Mouse (Mus musculus) limb, embryonic 14.5 days (tissue): ENCODE results near the gene Fam129b. TPM values are rescaled to one million over a fixed set of nuclear protein-coding genes. Genes with fewer than 3 reads are reported as not detected.

Experiments used
- ATAC-seq: fragments of 200-750 bp; cut with Nextera tagmentation; 2 replicates; pipeline ENCODE4 v1.8.0; 2017; ENCODE audit warnings: low read depth, moderate number of reproducible peaks, moderate TSS enrichment; ENCODE audit not compliant: low FRiP score
- DNase-seq: peaks from one replicate; pipeline ENCODE4 v3.0.0-alpha.2; 2015; ENCODE audit warnings: low spot score
- H3K27ac ChIP-seq: fragments of 300-500 bp; sonication (generic); replicated peaks from 2 replicates; pipeline ENCODE4 v1.5.1; 2014; ENCODE audit warnings: low read depth, mild to moderate bottlenecking, low read length, moderate library complexity, mixed read lengths
- H3K27me3 ChIP-seq: fragments of 300-500 bp; sonication (generic); 2 replicates; pipeline ENCODE4 v1.6.1; 2014; ENCODE audit warnings: low read length, mixed read lengths; ENCODE audit not compliant: control insufficient read depth, insufficient read depth
- H3K36me3 ChIP-seq: fragments of 300-500 bp; sonication (generic); 2 replicates; pipeline ENCODE4 v1.6.1; 2014; ENCODE audit warnings: mild to moderate bottlenecking, low read length, moderate library complexity, mixed read lengths; ENCODE audit not compliant: control insufficient read depth, insufficient read depth
- H3K4me1 ChIP-seq: fragments of 300-500 bp; sonication (generic); 2 replicates; pipeline ENCODE4 v1.6.1; 2014; ENCODE audit warnings: antibody characterized with exemption, low read length, mixed read lengths; ENCODE audit not compliant: control insufficient read depth, insufficient read depth
- H3K4me2 ChIP-seq: fragments of 300-500 bp; sonication (generic); replicated peaks from 2 replicates; pipeline ENCODE4 v1.6.1; 2014; ENCODE audit warnings: low read depth, mild to moderate bottlenecking, low read length, moderate library complexity; ENCODE audit not compliant: severe bottlenecking
- H3K4me3 ChIP-seq: fragments of 300-500 bp; sonication (generic); replicated peaks from 2 replicates; pipeline ENCODE4 v1.5.1; 2014; ENCODE audit warnings: low read length
- H3K9ac ChIP-seq: fragments of 300-500 bp; sonication (generic); 2 replicates; pipeline ENCODE4 v1.6.1; 2014; ENCODE audit warnings: mild to moderate bottlenecking, low read depth, low read length, moderate library complexity; ENCODE audit not compliant: severe bottlenecking
- H3K9me3 ChIP-seq: fragments of 300-500 bp; sonication (generic); 2 replicates; pipeline ENCODE4 v1.6.1; 2016; ENCODE audit warnings: low read length; ENCODE audit not compliant: control insufficient read depth
- POLR2A ChIP-seq: fragments of 200-500 bp; IDR thresholded peaks from 2 replicates; pipeline ENCODE4 v1.8.0; 2012; ENCODE audit warnings: inconsistent platforms, mild to moderate bottlenecking, moderate library complexity, borderline replicate concordance; ENCODE audit not compliant: insufficient read depth, insufficient read length; ENCODE audit errors: extremely low read depth
- WGBS: fragments of 180-500 bp; shearing (Covaris S2); extraction: QIAGEN DNeasy Blood & Tissue Kit; methylation state at CpG from one replicate; pipeline ENCODE4 v1.1.7; 2014; 5-methylcytosine and 5-hydroxymethylcytosine counted together
- polyA plus RNA-seq, 2 experiments: library from polyadenylated mRNA; depleted of rRNA in 1 of 2; stranded (reverse) in 1 of 2; unstranded in 1 of 2; fragments of >200 nt; fragmentation: Nextera tagmentation in 1 of 2; extraction: Ambion mirVana in 1 of 2; gene quantifications; 2 replicates each; pipeline versions ENCODE4 v1.2.1 to v1.2.3; 2012 to 2014

Fam129b gene
- polyA plus RNA-seq, 2 experiments = 46.2 to 73.5 TPM

GRCm38 (mm10) chr2:32928947-32929829 lies 53.3 kb downstream of the Fam129b start:
- DNase-seq (no peak), ATAC-seq (no peak)
- 89% methylated on average over 19 of the region's 19 CpGs for WGBS
- no peak overlapping the region for H3K4me2 ChIP-seq
- TF ChIP-seq POLR2A = no peak
- peaks cover 47% of the 10 kb centered on the region for H3K36me3 ChIP-seq
- H3K27ac ChIP-seq = no peak overlapping the region
- no peak overlapping the region for H3K9ac ChIP-seq
- no peaks in the 10 kb centered on the region for H3K4me1 ChIP-seq
- no peaks in the 10 kb centered on the region for H3K9me3 ChIP-seq
- H3K27me3 ChIP-seq = no peaks in the 10 kb centered on the region
- no peak overlapping the region for H3K4me3 ChIP-seq

- H3K4me2 ChIP-seq = no peak overlapping the region
- ATAC-seq (no peak), DNase-seq (no peak)
- H3K4me3 ChIP-seq = no peak overlapping the region
- peaks cover 52% of the 10 kb centered on the region for H3K36me3 ChIP-seq
- no peaks in the 10 kb centered on the region for H3K27me3 ChIP-seq
- no peak overlapping the region for H3K9ac ChIP-seq
- no peaks in the 10 kb centered on the region for H3K4me1 ChIP-seq
- H3K9me3 ChIP-seq = no peaks in the 10 kb centered on the region
- WGBS = 80% methylated on average over 7 of the region's 7 CpGs
- no peak overlapping the region for H3K27ac ChIP-seq
- TF ChIP-seq POLR2A = no peak
These were observed 55.8 kb downstream of the Fam129b start for GRCm38 (mm10) chr2:32931730-32932129.

GRCm38 (mm10) chr2:32938741-32939140 lies 62.8 kb downstream of the Fam129b start:
- Histone ChIP-seq H3K27me3 (no peaks in the 10 kb centered on the region), H3K9me3 (no peaks in the 10 kb centered on the region), H3K4me2 (no peak overlapping the region), H3K9ac (no peak overlapping the region), H3K4me3 (no peak overlapping the region), H3K36me3 (peaks cover 66% of the 10 kb centered on the region), H3K4me1 (no peaks in the 10 kb centered on the region), H3K27ac (no peak overlapping the region)
- no peak for TF ChIP-seq POLR2A
- DNase-seq = no peak
- no peak for ATAC-seq
- WGBS = 84% methylated on average over 5 of the region's 5 CpGs

- Histone ChIP-seq H3K4me1 (no peaks in the 10 kb centered on the region), H3K9me3 (no peaks in the 10 kb centered on the region), H3K4me2 (no peak overlapping the region), H3K27ac (no peak overlapping the region), H3K36me3 (peaks cover 69% of the 10 kb centered on the region), H3K4me3 (no peak overlapping the region), H3K27me3 (no peaks in the 10 kb centered on the region), H3K9ac (no peak overlapping the region)
- 68% methylated on average over 5 of the region's 5 CpGs for WGBS
- ATAC-seq (no peak), DNase-seq (peak; percentile 38)
- TF ChIP-seq POLR2A = no peak
These were observed 63.5 kb downstream of the Fam129b start for GRCm38 (mm10) chr2:32939418-32939817.

- H3K4me1 ChIP-seq = no peaks in the 10 kb centered on the region
- WGBS = 93% methylated on average over 4 of the region's 4 CpGs
- peaks cover 69% of the 10 kb centered on the region for H3K36me3 ChIP-seq
- no peak for ATAC-seq
- H3K9me3 ChIP-seq = no peaks in the 10 kb centered on the region
- H3K4me2 ChIP-seq = no peak overlapping the region
- no peak overlapping the region for H3K4me3 ChIP-seq
- no peak overlapping the region for H3K27ac ChIP-seq
- TF ChIP-seq POLR2A = no peak
- H3K27me3 ChIP-seq = no peaks in the 10 kb centered on the region
- no peak overlapping the region for H3K9ac ChIP-seq
- no peak for DNase-seq
These were observed 64.6 kb downstream of the Fam129b start for GRCm38 (mm10) chr2:32940483-32940882.
